Mouse (Mus musculus) intestine, embryonic 16.5 days (tissue): ENCODE measurements around the gene Tenm2. TPM values are rescaled to one million over a fixed set of nuclear protein-coding genes. Genes with fewer than 3 reads are reported as not detected.

ENCODE experiments used
- ATAC-seq: fragments of 200-750 bp; cut with Nextera tagmentation; 2 replicates; pipeline ENCODE4 v1.8.0; 2017; ENCODE audit warnings: moderate TSS enrichment, moderate library complexity
- H3K27ac ChIP-seq: fragments of 300-500 bp; sonication (generic); 2 replicates; pipeline ENCODE4 v1.5.1; 2014; ENCODE audit warnings: mild to moderate bottlenecking, low read length
- H3K27me3 ChIP-seq: fragments of 300-500 bp; sonication (generic); replicated peaks from 2 replicates; pipeline ENCODE4 v1.6.1; 2014; ENCODE audit warnings: low read length, control low read depth, mixed read lengths; ENCODE audit not compliant: control insufficient read depth, insufficient read depth
- H3K36me3 ChIP-seq: fragments of 300-500 bp; sonication (generic); 2 replicates; pipeline ENCODE4 v1.6.1; 2014; ENCODE audit warnings: low read length, control low read depth; ENCODE audit not compliant: control insufficient read depth, insufficient read depth
- H3K4me1 ChIP-seq: fragments of 300-500 bp; sonication (generic); 2 replicates; pipeline ENCODE4 v1.6.1; 2014; ENCODE audit warnings: low read length, control low read depth, mixed read lengths; ENCODE audit not compliant: control insufficient read depth, insufficient read depth
- H3K4me2 ChIP-seq: fragments of 300-500 bp; sonication (generic); 2 replicates; pipeline ENCODE4 v1.6.1; 2014; ENCODE audit warnings: low read depth, low read length, control low read depth
- H3K4me3 ChIP-seq: fragments of 300-500 bp; sonication (generic); 2 replicates; pipeline ENCODE4 v1.5.1; 2014; ENCODE audit warnings: mild to moderate bottlenecking, low read length
- H3K9ac ChIP-seq: fragments of 300-500 bp; sonication (generic); 2 replicates; pipeline ENCODE4 v1.6.1; 2014; ENCODE audit warnings: low read depth, low read length
- H3K9me3 ChIP-seq: fragments of 300-500 bp; sonication (generic); 2 replicates; pipeline ENCODE4 v1.6.1; 2016; ENCODE audit warnings: low read length, control low read depth; ENCODE audit not compliant: control insufficient read depth
- WGBS: fragments of 180-500 bp; shearing (Covaris S2); extraction: QIAGEN DNeasy Blood & Tissue Kit; methylation state at CpG from one replicate; pipeline ENCODE4 v1.1.7; 2014; 5-methylcytosine and 5-hydroxymethylcytosine counted together
- polyA plus RNA-seq: library from polyadenylated mRNA; unstranded; fragments of >200 nt; fragmentation: Nextera tagmentation; extraction: Ambion mirVana; gene quantifications from 2 replicates; pipeline ENCODE4 v1.2.1, GENCODE M21; 2015

Gene Tenm2
- polyA plus RNA-seq, 1 experiment from 2014 or later, result 0.70 TPM

- WGBS, result under 1% methylated on average over 23 of the region's 23 CpGs
- H3K36me3 ChIP-seq, result no peaks in the 10 kb centered on the region
- ATAC-seq, result peak; percentile 92
- H3K4me2 ChIP-seq, result peak overlapping the region; percentile 80
- peak overlapping the region; percentile 47 for H3K4me3 ChIP-seq
- peak overlapping the region; percentile 68; the same call in 1 of the 2 replicates for H3K27ac ChIP-seq
- peak overlapping the region; percentile 33 for H3K9ac ChIP-seq
- no peaks in the 10 kb centered on the region for H3K4me1 ChIP-seq
- H3K27me3 ChIP-seq, result peaks cover 6% of the 10 kb centered on the region; the same call in 1 of the 2 replicates
- no peaks in the 10 kb centered on the region for H3K9me3 ChIP-seq
These were observed 558.3 kb downstream of the Tenm2 start for GRCm38 (mm10) chr11:36677321-36678056.

- 36% methylated on average over 16 of the region's 16 CpGs for WGBS
- ATAC-seq, result no peak
- H3K27me3 ChIP-seq, result peaks cover 6% of the 10 kb centered on the region; the same call in 1 of the 2 replicates
- H3K27ac ChIP-seq, result no peak overlapping the region
- peak overlapping the region; percentile 80; the same call in 1 of the 2 replicates for H3K4me2 ChIP-seq
- no peaks in the 10 kb centered on the region for H3K4me1 ChIP-seq
- no peaks in the 10 kb centered on the region for H3K36me3 ChIP-seq
- H3K9ac ChIP-seq, result no peak overlapping the region
- peak overlapping the region; percentile 9; the same call in 1 of the 2 replicates for H3K4me3 ChIP-seq
- no peaks in the 10 kb centered on the region for H3K9me3 ChIP-seq
These were observed 559.1 kb downstream of the Tenm2 start for GRCm38 (mm10) chr11:36676446-36677284.

DNA sequence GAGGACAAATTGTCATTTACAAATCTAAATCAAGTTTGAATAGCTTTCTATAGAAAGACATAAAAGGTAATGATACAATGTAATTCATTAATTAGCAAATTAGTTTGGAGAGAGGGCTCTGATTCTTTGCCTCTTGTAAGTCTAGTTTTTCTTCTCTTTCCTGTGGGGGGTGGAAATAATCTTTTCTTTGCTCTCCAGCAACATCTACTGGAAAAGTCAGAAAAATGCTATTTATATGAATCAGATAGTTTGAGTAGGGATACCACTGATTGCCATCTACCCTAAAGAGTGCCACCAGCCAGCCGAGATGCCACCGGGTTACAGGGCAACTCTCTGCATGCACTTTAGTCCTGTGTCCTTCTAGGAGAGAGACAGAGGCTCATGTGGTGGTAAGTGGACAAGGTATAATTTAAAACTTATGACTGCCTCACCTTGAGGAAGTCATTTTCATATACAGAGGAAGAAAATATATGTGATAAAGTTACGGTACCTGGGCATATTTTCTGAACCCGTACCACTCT lies 560.8 kb downstream of the Tenm2 start:
- Histone ChIP-seq H3K4me1 (no peaks in the 10 kb centered on the region), H3K4me3 (no peak overlapping the region), H3K36me3 (no peaks in the 10 kb centered on the region), H3K4me2 (no peak overlapping the region), H3K9ac (no peak overlapping the region), H3K27me3 (peaks cover 6% of the 10 kb centered on the region; the same call in 1 of the 2 replicates), H3K27ac (no peak overlapping the region), H3K9me3 (no peaks in the 10 kb centered on the region)
- ATAC-seq, result no peak
- 90% methylated on average over 4 of the region's 4 CpGs for WGBS

DNA sequence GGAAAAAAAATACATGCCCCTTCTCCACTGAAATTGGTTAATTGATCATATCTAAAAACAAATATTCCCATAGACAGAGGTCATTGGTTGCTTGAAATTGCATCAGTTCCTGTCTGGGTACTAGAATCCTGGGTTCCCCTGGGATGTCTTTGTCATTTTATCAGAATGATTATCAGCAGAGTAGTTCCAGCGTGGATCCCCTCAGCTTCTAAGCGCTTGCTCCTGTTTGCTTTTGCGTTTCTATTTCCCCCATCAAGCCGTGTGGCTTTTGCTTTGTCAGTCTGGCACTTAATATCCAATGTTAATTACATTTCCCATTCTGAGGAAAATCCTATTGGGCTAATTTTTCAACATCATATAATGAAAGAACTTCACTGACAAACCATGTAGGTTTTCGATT lies 561.6 kb downstream of the Tenm2 start:
- Histone ChIP-seq H3K27ac (no peak overlapping the region), H3K9me3 (no peaks in the 10 kb centered on the region), H3K27me3 (peaks cover 6% of the 10 kb centered on the region; the same call in 1 of the 2 replicates), H3K4me2 (no peak overlapping the region), H3K9ac (no peak overlapping the region), H3K4me1 (no peaks in the 10 kb centered on the region), H3K4me3 (no peak overlapping the region), H3K36me3 (no peaks in the 10 kb centered on the region)
- ATAC-seq, result no peak
- WGBS, result 65% methylated on average over 5 of the region's 5 CpGs

DNA sequence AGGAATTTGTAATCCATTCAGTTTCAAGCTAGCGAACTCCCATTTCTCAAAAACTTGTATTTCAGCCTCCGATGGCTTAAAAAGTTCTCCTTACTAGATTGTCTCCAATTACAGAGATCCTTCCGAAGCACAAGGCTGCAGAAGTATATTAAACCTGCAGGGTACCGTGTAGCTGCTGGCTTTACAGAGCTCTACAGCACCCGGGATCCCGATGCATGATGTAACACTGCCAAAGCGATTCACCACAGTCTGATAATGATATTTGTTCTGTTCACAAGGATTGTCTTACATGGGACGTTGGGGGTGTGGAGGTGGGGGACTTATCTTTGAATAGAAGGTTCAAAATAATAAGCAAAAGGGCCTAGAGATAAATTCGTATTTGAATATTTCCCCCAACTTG lies 564.6 kb downstream of the Tenm2 start:
- Histone ChIP-seq H3K9ac (no peak overlapping the region), H3K4me2 (no peak overlapping the region), H3K4me3 (no peak overlapping the region), H3K9me3 (no peaks in the 10 kb centered on the region), H3K4me1 (no peaks in the 10 kb centered on the region), H3K27me3 (0 out of 2 replicates have a peak, but pooled peaks cover under 1% of the 10 kb centered on the region), H3K27ac (no peak overlapping the region), H3K36me3 (no peaks in the 10 kb centered on the region)
- no peak for ATAC-seq
- 78% methylated on average over 9 of the region's 9 CpGs for WGBS

GRCm38 (mm10) chr11:36664026-36664425 lies 571.7 kb downstream of the Tenm2 start:
- Histone ChIP-seq H3K36me3 (no peaks in the 10 kb centered on the region), H3K4me3 (no peak overlapping the region), H3K9me3 (no peaks in the 10 kb centered on the region), H3K27ac (no peak overlapping the region), H3K27me3 (no peaks in the 10 kb centered on the region), H3K4me1 (no peaks in the 10 kb centered on the region), H3K4me2 (no peak overlapping the region), H3K9ac (no peak overlapping the region)
- ATAC-seq, result no peak
- WGBS, result 81% methylated on average over 1 of the region's 1 CpGs

DNA sequence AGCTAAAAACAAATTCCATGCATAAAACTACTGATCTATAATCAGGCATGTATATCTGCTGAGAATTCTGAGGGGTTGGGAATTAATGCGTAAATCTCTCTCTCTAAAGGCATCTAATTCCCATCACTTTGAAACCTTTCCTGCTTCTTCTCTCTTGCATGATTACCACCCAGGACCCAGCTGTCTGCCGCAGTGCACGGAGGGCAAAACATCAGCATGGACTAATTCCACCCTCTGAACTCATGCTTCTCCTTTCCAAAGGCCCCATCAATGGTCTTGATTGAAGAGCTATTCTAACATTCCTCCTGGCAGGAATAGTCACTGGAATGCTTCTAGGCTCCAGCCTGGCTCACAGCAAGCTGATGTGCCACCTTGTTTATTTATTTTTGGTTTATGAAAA lies 572.2 kb downstream of the Tenm2 start:
- WGBS, result 70% methylated on average over 3 of the region's 3 CpGs
- Histone ChIP-seq H3K36me3 (no peaks in the 10 kb centered on the region), H3K9ac (no peak overlapping the region), H3K4me1 (no peaks in the 10 kb centered on the region), H3K4me3 (no peak overlapping the region), H3K4me2 (no peak overlapping the region), H3K27ac (no peak overlapping the region), H3K9me3 (no peaks in the 10 kb centered on the region), H3K27me3 (no peaks in the 10 kb centered on the region)
- no peak for ATAC-seq

GRCm38 (mm10) chr11:36653656-36654323 lies 582.0 kb downstream of the Tenm2 start:
- 77% methylated on average over 9 of the region's 9 CpGs for WGBS

DNA sequence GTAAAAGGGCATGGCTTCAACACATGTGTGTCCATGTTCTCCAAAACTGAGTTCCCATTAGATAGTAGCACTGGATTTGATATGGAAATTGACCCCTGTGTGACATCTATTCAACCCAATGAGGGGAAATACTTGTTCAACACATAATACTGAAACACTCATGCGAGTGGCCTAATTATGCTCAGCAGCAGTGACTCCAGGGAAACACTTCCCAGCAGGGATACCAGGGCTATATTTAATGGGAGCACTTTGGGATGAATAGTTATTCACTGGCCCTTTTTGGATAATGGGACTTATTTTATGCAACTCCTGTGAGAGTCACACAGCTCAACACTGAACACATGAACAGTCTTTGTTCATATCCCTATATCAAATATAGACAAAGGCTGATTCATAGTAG lies 588.6 kb downstream of the Tenm2 start:
- no peaks in the 10 kb centered on the region for H3K9me3 ChIP-seq
- WGBS, result 95% methylated on average over 1 of the region's 1 CpGs
- no peaks in the 10 kb centered on the region for H3K36me3 ChIP-seq
- H3K4me1 ChIP-seq, result no peaks in the 10 kb centered on the region
- no peak for ATAC-seq
- no peak overlapping the region for H3K9ac ChIP-seq
- H3K27ac ChIP-seq, result no peak overlapping the region
- no peak overlapping the region for H3K4me2 ChIP-seq
- no peaks in the 10 kb centered on the region for H3K27me3 ChIP-seq
- H3K4me3 ChIP-seq, result no peak overlapping the region

More at GRCm38 (mm10) chr11:36653656-36654323, 582.0 kb downstream of the Tenm2 start:
- Histone ChIP-seq H3K27me3 (no peaks in the 10 kb centered on the region), H3K4me2 (no peak overlapping the region), H3K27ac (no peak overlapping the region), H3K9me3 (no peaks in the 10 kb centered on the region), H3K36me3 (no peaks in the 10 kb centered on the region), H3K9ac (no peak overlapping the region), H3K4me3 (no peak overlapping the region), H3K4me1 (no peaks in the 10 kb centered on the region)
- no peak for ATAC-seq
